Mouse (Mus musculus) thymus, adult 2 months (tissue): ENCODE measurements at regions not wholly inside any gene's neighbourhood (a gene's known extent, or its start where the extent isn't known, plus 50 kb on each side); places are given as distances from the start of the nearest gene placed in this dataset.

ENCODE experiments used
- CTCF ChIP-seq: fragments of 200-500 bp; IDR thresholded peaks from 2 replicates; pipeline ENCODE4 v1.5.1; 2012; ENCODE audit warnings: mild to moderate bottlenecking, control low read depth, low read length, moderate library complexity, borderline replicate concordance; ENCODE audit not compliant: control insufficient read depth, poor library complexity, insufficient read depth; ENCODE audit errors: extremely low read depth
- POLR2A ChIP-seq: fragments of 200-500 bp; IDR thresholded peaks from 2 replicates; pipeline ENCODE4 v1.6.1; 2012; ENCODE audit warnings: mild to moderate bottlenecking, low read length, control low read depth, moderate library complexity; ENCODE audit not compliant: control insufficient read depth, poor library complexity, insufficient read depth; ENCODE audit errors: extremely low read depth

DNA sequence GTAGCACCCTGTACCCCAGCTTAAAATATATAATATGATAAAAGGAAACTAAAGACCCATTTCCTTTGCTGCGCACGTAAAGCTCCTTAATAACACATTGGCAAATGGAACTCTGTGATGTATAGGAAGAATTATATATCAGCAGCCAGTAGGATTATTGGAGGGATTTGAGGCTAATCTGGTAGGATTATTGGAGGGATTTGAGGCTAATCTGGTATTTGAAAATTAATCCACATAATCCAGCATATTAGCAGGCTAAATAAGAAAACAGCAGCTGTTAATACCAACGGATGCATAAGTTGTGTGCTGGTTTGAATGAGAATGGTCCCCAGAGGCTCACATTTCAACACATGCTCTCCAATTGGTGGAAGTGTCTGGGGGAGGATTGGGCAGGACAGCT, 80.3 kb downstream of the Ramp3 start:
- no peak for TF ChIP-seq CTCF
- TF ChIP-seq POLR2A, result no peak
